Mouse (Mus musculus): Measurements from ENCODE around the gene Gcsam.

DNA sequence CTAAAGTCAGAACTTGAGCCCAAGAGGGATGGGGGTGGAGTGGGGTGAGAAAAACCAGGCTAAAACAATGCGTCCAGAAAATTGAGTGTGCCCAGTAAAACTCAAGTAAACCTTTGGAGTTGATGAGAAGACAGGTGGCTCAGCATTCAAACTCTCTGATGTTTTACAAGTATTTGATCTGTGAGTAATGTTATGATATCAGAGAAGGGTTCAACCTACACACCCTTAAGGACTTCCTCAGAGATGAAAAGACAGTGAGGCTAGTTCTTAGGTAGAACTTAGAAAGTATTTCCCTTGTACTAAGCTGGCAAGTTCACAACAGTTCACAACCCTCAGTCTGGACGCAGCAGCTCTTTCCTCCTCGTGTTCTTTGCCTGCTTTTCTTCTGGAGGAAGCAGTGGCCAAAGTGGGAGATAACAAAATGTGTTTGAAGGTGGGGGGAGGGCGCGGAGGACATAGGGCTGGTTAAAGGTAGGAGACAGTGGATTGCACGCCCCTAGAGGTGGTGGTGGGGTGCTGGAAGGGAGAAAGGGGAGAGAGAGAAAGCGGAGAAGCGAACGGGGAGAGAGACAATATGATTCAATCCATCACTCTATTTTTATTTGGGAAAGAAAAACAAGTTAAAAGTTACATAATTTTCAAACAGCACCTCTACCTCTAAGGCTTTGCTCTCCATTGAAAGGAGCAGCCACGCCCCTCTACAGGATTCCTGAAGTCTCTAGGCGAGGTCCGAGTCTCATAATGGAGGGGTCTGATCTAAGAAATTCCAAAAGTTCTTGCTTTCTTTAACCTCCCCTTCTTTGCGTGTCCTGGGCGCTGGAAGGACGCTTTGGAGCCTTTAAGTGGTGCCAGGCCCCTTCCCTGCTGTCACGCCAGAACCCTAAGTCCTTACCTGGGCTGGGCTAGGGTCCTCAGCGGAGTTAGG, 43.1 kb downstream of the Gcsam start:
- no peak for TF ChIP-seq CTCF (IDR thresholded peaks at IDR 0.05; ENCODE audit: control insufficient read depth, insufficient read depth, low read length)
- TF ChIP-seq POLR2A (IDR thresholded peaks at IDR 0.05; ENCODE audit: borderline replicate concordance, control insufficient read depth, low read depth, low read length) = no peak
